Mouse (Mus musculus): ENCODE measurements around the gene Zfp658.

Zfp658 gene

DNA sequence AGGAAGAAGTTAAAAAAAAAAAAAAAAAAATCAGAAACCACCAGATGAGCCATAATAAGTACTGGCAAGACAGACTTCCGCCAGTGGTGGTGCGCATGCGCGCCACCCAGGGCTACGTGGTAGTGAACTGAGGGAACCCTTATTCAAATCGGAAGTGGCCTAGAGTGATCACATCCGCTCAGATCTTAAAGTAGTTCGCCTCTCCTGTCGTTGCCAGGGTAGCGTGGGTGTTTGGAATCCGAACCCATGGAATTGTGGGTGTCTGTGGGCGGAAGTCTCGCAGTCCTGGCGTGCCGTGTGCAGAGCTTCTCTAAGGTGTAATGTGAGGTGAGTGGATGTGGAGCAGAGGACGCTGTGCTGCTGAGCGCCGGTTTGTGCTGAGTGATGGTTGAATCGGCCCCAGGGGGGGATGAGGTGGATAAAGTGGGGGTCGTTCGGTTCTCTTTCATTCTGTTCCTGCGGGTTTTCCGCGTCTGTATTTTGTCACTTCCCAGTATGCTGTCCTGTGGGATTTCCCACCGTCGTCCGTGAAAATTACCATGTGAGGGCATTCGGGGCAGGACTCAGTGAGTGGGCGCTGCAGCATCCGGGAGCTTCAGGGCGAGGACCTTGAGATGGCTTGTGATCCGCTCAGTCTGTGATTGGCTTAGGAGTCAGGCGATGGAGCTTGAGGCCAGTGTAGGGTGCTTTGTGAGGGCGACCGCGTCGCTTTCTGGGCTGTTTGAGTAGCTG, 17.6 kb downstream of the Zfp658 start, which contains the start of gene Zfp719:
Gene Zfp719 (plus strand): TSS at position 171 of the 732 bp plus-strand sequence.
- in situ Hi-C loops (cut with MboI, MseI) = loop anchor here (5.0 to 10.0 kb wide), 3 partner anchors 93 to 725 kb away; partner anchors contain the start of genes Ctu1 (in 2 of the 2) and Clec11a (in 1 of the 2)

DNA sequence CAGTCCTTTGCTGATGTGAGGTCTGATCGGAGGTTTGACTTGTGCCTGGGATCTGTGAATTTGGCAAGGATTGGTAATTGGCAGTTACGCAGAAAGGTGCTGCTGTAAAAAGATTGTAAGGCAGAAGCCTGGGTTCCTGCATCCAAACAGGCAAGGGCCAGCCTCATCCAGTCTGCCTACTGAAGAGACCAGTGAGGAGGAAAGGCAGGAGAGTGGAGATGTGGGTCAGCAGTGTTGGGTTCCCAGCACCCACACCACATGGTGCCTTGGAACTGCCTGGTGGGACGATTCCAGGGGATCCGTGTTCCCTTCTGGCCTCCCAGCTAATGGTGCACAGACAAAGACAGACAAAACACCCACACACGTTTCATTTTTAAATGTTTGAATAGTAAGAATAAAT, 18.5 kb downstream of the Zfp658 start:
- in situ Hi-C loops (cut with MboI, MseI) = loop anchor here (5.0 to 10.0 kb wide), 3 partner anchors 92 to 724 kb away; partner anchors contain the start of genes Ctu1 (in 2 of the 2) and Clec11a (in 1 of the 2)

DNA sequence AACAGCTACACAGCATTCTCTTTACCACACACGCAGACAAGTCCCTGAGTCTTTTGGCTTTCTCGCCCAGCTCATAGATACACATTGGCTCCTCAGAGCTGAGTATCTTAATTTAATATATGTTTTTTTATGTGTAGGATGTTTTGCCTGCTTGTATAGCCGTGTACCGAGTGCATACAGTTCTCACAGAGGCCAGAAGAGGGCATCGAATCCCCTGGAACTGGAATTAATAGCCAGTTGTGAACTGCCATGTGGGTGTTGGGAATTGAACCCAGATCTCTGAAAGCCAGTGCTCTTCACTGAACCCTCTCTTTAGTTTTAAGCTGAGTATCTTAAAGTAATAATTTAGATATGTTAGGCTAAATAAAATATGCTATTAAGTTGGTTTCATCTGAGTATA, 22.7 kb downstream of the Zfp658 start:
- in situ Hi-C loops (cut with MboI, MseI) = loop anchor here (5.0 to 10.0 kb wide), 3 partner anchors 88 to 720 kb away; partner anchors contain the start of genes Ctu1 (in 2 of the 2) and Clec11a (in 1 of the 2)

DNA sequence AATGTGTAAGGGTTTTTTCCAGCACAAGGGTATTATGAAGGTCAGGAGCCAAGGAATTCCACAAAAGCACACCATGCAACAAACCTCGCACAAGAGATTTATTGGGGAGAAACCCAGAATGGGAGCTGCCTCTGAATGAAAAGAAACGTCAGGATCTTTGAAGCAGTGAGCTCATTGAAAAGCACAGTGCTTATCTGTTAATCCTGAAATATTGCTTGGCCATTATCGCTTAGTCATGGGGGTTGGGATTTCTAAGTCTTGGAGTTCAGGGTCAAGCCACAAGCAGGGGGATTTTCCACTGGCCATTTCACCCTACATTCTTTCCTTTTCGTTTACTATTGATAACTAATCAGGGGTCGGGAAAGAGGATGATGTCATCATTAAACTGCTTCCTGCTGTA, 39.8 kb downstream of the Zfp658 start:
- in situ Hi-C loops (cut with MboI, MseI) = no loop called here

DNA sequence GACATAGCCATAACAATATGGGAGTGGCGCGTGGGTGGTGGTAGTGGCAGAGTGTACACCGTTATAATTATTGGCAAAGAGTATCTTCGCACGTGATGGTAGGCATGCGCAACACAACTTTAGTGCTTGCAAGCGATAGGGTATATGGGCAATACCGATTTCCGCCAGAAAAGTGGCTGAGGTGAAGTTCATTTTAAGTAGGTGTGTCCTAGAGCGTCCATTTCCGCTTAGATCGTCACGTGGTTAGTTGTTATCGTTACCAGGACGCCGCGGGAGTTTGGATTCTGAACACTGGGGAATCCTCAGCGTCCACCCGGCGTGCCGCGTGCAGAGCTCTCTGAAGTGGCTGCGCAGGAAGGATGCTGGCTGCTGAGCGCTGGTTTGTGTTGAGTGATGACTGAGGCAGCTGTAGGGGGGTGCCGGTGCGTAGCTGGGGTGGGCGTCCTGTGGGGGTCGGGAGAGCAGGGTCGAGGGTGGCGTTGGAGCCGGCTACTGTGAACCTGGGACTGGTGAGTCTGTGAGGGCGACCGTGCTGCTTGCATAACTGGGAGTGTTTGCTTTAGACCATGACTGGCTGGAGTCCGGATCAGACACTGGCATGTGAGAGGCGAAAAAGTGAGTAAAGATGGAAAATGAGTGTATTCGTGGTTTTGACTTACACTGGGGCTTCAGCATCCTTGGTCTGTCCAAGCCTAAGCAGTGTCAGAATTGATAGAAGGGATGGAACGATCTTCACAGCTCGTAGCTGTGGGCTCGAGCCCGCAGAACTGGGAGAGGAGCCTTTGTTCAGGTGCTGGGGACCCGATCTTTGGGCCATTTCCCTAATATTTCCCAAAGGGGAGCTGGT, 45.1 kb downstream of the Zfp658 start, which contains the start of gene Zfp819:
Gene Zfp819 (plus strand): TSS at position 274 of the 847 bp plus-strand sequence.
- in situ Hi-C loops (cut with MboI, MseI) = no loop called here

DNA sequence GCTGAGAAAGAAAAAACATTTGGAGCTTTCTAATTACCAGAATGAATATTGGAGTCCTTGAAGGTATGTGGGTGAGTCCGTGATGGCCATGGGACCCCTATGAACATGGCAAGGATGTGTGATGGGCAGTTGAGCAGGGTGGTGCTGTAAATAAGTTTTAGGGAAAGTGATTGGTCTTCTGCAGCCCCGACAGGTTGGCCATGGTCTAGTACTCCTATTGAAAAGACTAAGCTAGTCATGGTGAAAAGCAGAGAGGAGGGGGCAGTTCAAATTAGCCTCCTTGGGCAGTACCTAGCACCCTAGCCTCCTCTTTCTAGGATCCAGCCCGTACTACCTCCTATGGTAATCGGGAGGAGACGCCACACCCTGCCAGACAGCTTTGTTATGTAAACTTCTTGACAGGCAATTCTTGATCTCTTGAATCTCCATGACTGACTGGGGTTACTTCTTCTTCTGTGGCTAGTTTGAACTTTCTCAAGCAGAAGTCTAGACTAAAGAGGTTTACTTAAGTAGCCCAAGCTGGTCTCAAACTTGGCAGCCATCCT, 45.8 kb downstream of the Zfp658 start:
- in situ Hi-C loops (cut with MboI, MseI) = no loop called here

DNA sequence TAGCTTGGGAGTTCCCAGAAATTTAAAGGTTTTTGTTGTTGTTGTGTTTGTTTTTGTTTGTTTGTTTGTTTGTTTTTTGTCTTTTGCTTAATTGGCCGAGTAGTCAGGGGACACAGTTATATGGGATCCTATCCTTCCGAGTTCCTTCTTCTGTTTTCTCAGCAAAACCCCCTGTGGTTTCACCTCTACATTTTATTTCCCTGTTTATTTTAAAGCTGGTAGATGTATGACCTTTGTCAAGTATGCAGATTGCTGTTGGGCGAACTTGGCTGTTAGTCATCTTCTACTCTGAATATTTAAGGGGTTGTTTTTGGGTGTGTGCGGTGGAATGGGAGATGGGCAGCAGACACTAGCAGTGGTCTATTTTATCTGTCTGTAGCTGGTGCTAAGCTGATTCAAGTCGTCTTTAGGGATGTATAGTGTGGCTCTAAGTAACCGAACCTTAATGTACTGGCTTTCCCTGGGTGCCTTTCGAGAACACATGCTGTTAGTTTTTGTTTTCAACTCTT, 46.3 kb downstream of the Zfp658 start:
- in situ Hi-C loops (cut with MboI, MseI) = no loop called here

DNA sequence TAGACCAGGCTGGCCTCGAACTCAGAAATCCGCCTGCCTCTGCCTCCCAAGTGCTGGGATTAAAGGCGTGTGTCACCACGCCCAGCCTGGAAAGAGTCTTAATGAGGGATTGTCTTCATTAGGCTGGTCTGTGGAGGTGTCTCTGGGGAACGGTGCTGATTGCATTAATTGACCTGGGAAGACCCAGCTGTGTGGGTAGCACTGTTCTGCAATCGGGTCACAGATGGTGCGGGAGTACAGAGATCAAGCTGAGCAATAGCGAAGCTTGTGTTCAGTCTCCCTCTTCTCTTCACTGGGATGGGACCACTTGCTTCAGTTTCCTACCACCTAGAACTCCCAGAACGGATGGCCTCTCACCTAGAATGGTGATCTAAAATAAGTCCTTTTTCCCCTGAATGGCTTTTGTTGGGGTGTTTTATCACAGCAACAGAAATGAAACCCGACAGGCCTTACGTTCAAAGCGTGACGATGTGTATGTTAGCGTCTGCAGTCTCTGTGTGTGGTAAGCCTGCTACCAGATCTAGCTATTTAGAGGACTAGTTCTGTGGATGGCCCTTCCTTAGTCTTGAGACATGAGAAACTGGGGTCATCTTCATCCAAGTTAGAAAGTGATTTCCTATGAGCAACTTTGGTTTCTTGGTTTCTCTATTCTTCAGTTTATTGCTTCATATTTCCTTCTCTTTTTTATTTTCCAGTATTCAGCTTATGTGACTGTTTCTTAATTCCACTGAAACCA, 51.9 kb downstream of the Zfp658 start:
- in situ Hi-C loops (cut with MboI, MseI) = no loop called here

DNA sequence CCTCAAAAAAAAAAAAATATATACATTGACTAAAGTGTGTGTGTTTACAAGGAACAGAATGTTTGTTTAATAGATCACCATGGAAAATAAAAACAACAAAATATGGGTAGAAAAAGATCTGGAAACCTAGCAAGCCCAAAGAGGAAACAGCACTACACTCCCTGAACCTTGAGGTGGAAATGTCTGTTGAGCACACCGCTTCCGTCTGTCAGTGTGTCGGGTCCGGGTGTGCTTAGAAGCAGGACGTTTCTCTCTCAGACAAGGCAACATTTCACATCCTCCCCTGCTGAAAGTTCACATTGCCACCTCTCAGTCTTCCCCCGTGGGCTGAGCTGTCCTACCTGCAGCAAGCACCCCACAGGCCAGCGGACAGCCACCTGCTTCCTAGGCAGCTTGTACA, 60.9 kb downstream of the Zfp658 start:
- in situ Hi-C loops (cut with MboI, MseI) = no loop called here

DNA sequence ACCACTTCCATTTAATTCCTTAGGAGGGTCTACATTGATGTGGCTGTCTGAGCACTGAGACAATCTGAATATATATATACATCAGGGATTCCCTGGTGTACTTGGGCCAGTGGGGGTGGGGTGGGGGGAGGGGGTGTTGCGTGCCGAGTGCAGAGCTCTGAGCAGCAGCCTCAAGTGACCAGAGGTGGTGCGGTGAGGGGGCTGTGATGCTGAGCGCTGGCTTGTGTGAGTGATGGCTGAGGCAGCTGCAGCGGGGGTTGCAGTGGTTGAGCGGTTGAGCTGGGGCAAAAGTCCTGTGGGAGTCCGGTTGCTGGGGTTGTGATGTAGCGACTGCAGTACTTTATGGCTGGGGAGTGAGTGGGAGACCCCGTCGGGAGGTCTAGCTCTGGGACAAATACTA, 61.8 kb downstream of the Zfp658 start:
- in situ Hi-C loops (cut with MboI, MseI) = no loop called here
